Mouse (Mus musculus) spleen, embryonic (tissue): ENCODE measurements around the gene Slc2a2.
"Not testable (repeated sequence)": the region's sequence is repeated elsewhere in the genome, so short reads cannot be mapped to it uniquely, and the experiment has no call there.

Experiments used
- CTCF ChIA-PET: fragments of 350-600 bp; sonication (Branson Sonifier 250); formaldehyde crosslinking; loops from one replicate; lab custom pipeline; 2022; lab: Charles Lee

Gene Slc2a2

GRCm38 (mm10) chr3:28734712-28735111, 37.0 kb downstream of the Slc2a2 start:
- CTCF ChIA-PET = no interaction called here

- CTCF ChIA-PET = no interaction called here
Observed at GRCm38 (mm10) chr3:28736981-28737380, 39.3 kb downstream of the Slc2a2 start.

- CTCF ChIA-PET = no interaction called here
Observed at GRCm38 (mm10) chr3:28740353-28740752, 42.6 kb downstream of the Slc2a2 start.

GRCm38 (mm10) chr3:28743251-28743650, 45.5 kb downstream of the Slc2a2 start:
- CTCF ChIA-PET = no interaction called here

GRCm38 (mm10) chr3:28745835-28746483, 48.3 kb downstream of the Slc2a2 start:
- CTCF ChIA-PET = no interaction called here

GRCm38 (mm10) chr3:28748151-28748550, 50.4 kb downstream of the Slc2a2 start:
- CTCF ChIA-PET = no interaction called here

GRCm38 (mm10) chr3:28748956-28749355, 51.3 kb downstream of the Slc2a2 start:
- CTCF ChIA-PET = no interaction called here

GRCm38 (mm10) chr3:28755477-28755876, 57.8 kb downstream of the Slc2a2 start:
- CTCF ChIA-PET = no interaction called here

- CTCF ChIA-PET = no interaction called here
Observed at GRCm38 (mm10) chr3:28761225-28761789, 63.6 kb downstream of the Slc2a2 start.

GRCm38 (mm10) chr3:28766935-28767334, 69.2 kb downstream of the Slc2a2 start:
- CTCF ChIA-PET = no interaction called here

- CTCF ChIA-PET = no interaction called here
Observed at GRCm38 (mm10) chr3:28768222-28768621, 70.5 kb downstream of the Slc2a2 start.

GRCm38 (mm10) chr3:28772919-28773318, 75.2 kb downstream of the Slc2a2 start:
- CTCF ChIA-PET = not testable (repeated sequence)

GRCm38 (mm10) chr3:28775361-28775760, 77.7 kb downstream of the Slc2a2 start:
- CTCF ChIA-PET = no interaction called here

- CTCF ChIA-PET = no interaction called here
Observed at GRCm38 (mm10) chr3:28775958-28776357, 78.3 kb downstream of the Slc2a2 start.

- CTCF ChIA-PET = no interaction called here
Observed at GRCm38 (mm10) chr3:28776491-28776890, 78.8 kb downstream of the Slc2a2 start.

GRCm38 (mm10) chr3:28780511-28780910, 82.8 kb downstream of the Slc2a2 start:
- CTCF ChIA-PET = no interaction called here
